Mouse (Mus musculus) cerebellum, adult 11 months (tissue): ENCODE measurements around the gene Dnah17.

Experiments
- DNase-seq: peaks from one replicate; pipeline ENCODE4 v3.0.0; 2022

Dnah17 gene

DNA sequence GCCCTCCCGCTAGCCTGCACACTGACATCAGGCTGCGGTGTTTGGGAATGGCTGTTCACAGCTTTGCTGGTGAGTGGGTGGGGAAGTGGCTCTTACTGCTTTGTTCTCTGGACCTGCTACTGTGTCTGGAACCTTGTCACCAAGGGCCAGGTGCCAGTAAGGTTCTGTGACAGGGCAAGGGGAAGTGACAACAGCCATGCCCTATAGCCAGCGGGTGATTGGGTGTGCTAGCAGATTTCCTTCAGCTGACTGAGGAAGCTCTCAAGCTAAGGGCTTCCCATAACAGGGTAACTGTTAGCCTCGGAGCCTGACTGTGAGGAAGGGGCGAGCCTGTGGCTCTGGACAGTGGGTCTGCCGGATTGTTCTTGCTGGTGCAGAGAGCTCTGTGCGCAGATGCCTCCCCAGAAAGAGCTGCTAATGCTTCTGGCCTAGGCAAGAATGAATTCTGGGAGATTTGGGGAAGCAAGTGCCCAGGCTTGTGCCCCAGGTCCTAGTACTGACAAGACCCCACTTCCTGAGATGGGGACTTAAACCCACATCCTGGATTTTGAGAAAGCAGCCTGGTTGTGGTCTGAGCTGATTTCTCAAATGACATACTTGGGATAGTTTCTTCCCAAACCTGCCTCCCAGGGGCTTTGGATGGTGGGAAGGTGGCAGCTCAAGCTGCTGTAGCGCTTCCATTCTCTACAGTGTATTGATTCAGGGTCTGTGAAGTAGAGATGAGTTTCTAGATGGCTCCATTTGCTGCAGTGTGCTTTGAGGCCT lies 114.9 kb downstream of the Dnah17 start:
- DNase-seq, result no peak

- DNase-seq, result no peak
These were observed 115.9 kb downstream of the Dnah17 start for GRCm38 (mm10) chr11:118014391-118014995.

GRCm38 (mm10) chr11:118013339-118013738 lies 117.1 kb downstream of the Dnah17 start:
- DNase-seq, result no peak

GRCm38 (mm10) chr11:118012595-118012994 lies 117.8 kb downstream of the Dnah17 start:
- no peak for DNase-seq

- no peak for DNase-seq
These were observed 120.4 kb downstream of the Dnah17 start for GRCm38 (mm10) chr11:118009865-118010571.

GRCm38 (mm10) chr11:118008843-118009242 lies 121.6 kb downstream of the Dnah17 start:
- DNase-seq, result no peak

GRCm38 (mm10) chr11:118008144-118008805 lies 122.2 kb downstream of the Dnah17 start:
- no peak for DNase-seq

GRCm38 (mm10) chr11:118007460-118008143 lies 122.8 kb downstream of the Dnah17 start:
- DNase-seq, result no peak

- no peak for DNase-seq
These were observed 126.2 kb downstream of the Dnah17 start for GRCm38 (mm10) chr11:118004217-118004616.

DNA sequence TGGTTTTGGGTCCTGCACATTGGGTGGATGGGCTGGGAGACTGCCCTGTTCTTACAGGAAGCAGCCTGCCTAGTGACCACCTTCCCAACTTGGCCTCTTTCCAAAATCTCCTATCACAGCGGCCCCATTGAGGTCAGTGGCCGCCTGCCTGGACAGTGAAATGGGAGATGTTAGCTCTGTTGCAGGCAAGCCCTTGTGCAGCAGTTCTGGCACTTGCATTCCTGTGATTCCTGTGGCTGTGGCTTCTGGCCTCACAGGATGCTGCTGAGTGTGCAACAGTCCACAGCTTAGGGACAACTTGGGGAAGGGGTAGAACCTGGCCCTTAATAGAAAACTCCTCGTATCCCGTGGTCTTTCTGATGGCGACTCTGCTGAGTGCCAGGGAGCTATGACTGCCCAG lies 126.7 kb downstream of the Dnah17 start:
- no peak for DNase-seq

GRCm38 (mm10) chr11:118003176-118003575 lies 127.3 kb downstream of the Dnah17 start:
- DNase-seq, result no peak

GRCm38 (mm10) chr11:118000565-118001215 lies 129.7 kb downstream of the Dnah17 start:
- DNase-seq, result no peak

DNA sequence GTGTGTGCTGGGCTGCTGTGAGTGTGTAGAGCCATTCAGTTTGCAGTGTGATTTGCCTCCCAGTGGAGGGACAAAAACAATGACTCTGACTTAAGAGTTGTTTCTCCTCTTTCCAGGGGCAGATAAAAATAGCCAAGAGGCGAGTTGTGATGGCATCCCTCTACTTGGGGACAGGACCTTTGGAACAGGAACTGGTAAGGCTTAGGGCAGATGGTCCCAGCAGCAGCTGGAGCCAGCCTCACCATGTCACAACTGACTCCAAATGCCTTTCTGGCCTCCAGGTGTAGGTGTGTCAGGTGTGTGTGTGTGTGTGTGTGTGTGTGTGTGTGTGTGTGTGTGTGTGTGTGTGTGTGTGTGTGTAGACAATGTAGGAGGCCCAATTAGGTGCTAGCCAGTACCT lies 130.4 kb downstream of the Dnah17 start:
- DNase-seq, result no peak

DNA sequence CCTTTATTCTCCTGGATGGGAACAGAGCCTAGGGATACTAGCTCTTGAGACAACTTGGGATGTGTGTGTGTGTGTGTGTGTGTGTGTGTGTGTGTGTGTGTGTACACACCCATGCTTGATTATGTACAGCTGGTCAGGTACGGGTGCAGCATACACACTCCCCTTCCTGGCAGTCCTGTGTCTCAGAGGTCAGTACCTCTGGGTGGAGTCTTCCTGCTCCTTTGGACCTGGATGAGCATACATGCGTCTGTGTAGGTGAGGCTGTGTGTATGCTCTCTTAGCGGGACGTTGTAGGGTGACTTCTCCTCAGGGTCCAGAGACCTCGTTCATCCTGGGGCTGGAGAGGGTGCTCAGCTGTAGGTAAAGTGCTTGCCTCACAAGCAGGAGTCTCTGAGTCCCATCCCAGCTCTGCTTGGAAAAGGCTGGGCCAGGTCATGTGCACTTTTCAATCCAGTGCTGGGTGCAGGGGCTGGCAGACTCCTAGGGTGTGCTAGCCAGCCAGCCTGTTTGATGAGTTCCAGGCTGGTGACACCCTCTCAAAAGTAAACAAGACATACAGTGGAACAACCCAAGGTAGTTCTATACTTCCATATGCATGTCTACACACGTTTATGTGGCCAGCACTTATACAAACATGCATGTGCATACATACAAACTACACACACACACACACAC lies 131.0 kb downstream of the Dnah17 start:
- DNase-seq, result no peak

- DNase-seq, result no peak
These were observed 132.1 kb downstream of the Dnah17 start for GRCm38 (mm10) chr11:117998356-117998755.

DNA sequence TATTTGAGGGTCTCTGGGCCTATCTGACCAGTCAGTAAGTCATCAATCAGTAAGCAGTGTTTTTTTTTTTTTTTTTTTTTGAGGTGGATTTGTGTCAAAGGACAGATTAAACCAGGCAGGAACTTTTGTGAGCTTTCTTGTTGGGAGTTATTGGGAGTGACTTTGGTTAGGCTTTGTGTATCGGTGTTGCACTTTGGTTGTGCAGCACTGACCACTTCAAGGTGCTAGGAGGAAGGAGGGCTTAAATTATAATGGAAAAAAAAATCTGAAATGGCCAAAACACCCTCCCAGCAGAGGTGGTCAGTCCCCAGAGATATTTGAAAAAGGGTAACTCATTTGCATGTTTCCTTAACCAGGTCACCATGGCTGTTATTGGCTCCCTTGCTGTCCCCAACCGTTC lies 133.3 kb downstream of the Dnah17 start:
- no peak for DNase-seq

DNA sequence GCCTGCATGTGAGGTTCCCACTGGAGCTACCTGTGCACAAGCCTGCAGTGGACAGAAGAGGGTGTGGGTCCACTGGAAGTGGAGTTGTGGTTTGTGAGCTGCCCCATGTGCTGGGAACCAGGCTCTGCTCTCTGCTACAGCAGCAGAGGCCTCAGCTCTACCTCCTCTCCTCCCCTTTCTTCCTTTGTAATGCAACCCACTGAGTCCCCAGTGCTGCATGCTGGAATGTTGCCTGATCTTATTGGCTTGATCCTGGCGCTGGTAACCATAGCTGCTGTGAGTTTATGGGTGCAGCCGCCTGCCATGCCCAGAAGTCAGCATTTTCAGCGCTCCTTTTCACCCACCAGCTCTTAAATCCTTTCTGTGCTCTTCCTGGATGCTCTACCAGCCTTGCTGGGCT lies 134.4 kb downstream of the Dnah17 start:
- DNase-seq, result no peak

- no peak for DNase-seq
These were observed 134.8 kb downstream of the Dnah17 start for GRCm38 (mm10) chr11:117995661-117996060.

DNA sequence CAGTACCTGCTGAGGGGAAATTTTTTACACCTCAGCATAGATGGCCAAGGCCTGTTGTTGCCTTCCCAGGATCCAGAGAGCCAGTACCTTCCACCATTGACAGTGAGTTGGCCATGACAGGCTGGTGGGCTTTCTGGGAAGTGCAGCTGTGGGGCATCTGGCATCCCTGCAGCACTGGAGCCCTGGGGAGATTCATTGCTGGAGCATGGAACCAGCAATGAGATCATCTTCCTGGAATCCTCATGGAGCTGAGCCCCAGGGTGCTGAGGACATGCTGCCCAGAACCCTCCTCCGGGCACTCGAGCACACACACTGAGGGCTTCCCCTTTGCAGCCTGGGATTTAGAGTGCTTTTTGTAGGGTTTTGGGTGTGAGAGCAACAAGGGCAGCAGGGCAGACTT lies 135.2 kb downstream of the Dnah17 start:
- no peak for DNase-seq

- DNase-seq, result no peak
These were observed 136.0 kb downstream of the Dnah17 start for GRCm38 (mm10) chr11:117994250-117995057.
